Mouse (Mus musculus): ENCODE results near the gene Sirpa. TPM values are rescaled to one million over a fixed set of nuclear protein-coding genes. Genes with fewer than 3 reads are reported as not detected.

Sirpa gene
- total and polyA plus RNA-seq, 3 experiments = 28.3 to 29.4 (median 28.9) TPM

- Histone ChIP-seq H3K27me3 (ENCODE audit: control insufficient read depth, insufficient read depth, low read length) (no peaks in the 10 kb centered on the region), H3K4me1 (ENCODE audit: control insufficient read depth, insufficient read depth, low read length) (peaks cover 5% of the 10 kb centered on the region), H3K79me2 (replicated peaks; ENCODE audit: control insufficient read depth, insufficient read depth, low read length) (no peaks in the 10 kb centered on the region), H3K27ac (peak overlapping the region; percentile 66), H3K4me3 (no peak overlapping the region), H3K36me3 (ENCODE audit: control insufficient read depth, insufficient read depth, low read length) (no peaks in the 10 kb centered on the region), H3K9ac (ENCODE audit: low read depth, low read length) (no peak overlapping the region)
- WGBS = 23% methylated on average over 9 of the region's 9 CpGs
- peak; percentile 76 to 87 for DNase-seq
- intact Hi-C loops (cut with DNase I) = no loop called here
- 0 out of 2 replicates have a peak, but pooled peaks have one; percentile 41 for TF ChIP-seq POLR2A (IDR thresholded peaks at IDR 0.05; ENCODE audit: insufficient read depth, low read depth, low read length)
- no peak for TF ChIP-seq CTCF (IDR thresholded peaks at IDR 0.05)
These were observed 40.6 kb downstream of the Sirpa start for GRCm38 (mm10) chr2:129633077-129633732.

- peak in 1 of 2 experiments; percentile 3 for DNase-seq
- WGBS = 37% methylated on average over 3 of the region's 3 CpGs
- intact Hi-C loops (cut with DNase I) = no loop called here
These were observed 41.3 kb downstream of the Sirpa start for GRCm38 (mm10) chr2:129633982-129634381.

GRCm38 (mm10) chr2:129652616-129653015, 60.0 kb downstream of the Sirpa start:
- Histone ChIP-seq H3K4me1 (ENCODE audit: control insufficient read depth, insufficient read depth, low read length) (peaks cover 1% of the 10 kb centered on the region; the same call in 1 of the 2 replicates), H3K4me3 (no peak overlapping the region), H3K9ac (ENCODE audit: low read depth, low read length) (no peak overlapping the region), H3K27ac (no peak overlapping the region), H3K79me2 (replicated peaks; ENCODE audit: control insufficient read depth, insufficient read depth, low read length) (no peaks in the 10 kb centered on the region), H3K36me3 (ENCODE audit: control insufficient read depth, insufficient read depth, low read length) (no peaks in the 10 kb centered on the region), H3K27me3 (ENCODE audit: control insufficient read depth, insufficient read depth, low read length) (no peaks in the 10 kb centered on the region)
- TF ChIP-seq POLR2A (IDR thresholded peaks at IDR 0.05; ENCODE audit: insufficient read depth, low read depth, low read length) (no peak), EP300 (IDR thresholded peaks at IDR 0.05; ENCODE audit: insufficient read depth, low read depth, low read length) (no peak), CTCF (IDR thresholded peaks at IDR 0.05) (no peak)
- WGBS = 40% methylated on average over 4 of the region's 4 CpGs
- intact Hi-C loops (cut with DNase I) = no loop called here
- peak; percentile 28 to 40 for DNase-seq

More at GRCm38 (mm10) chr2:129633982-129634381, 41.3 kb downstream of the Sirpa start:
- H3K79me2 ChIP-seq (replicated peaks; ENCODE audit: control insufficient read depth, insufficient read depth, low read length) = no peaks in the 10 kb centered on the region
- H3K4me3 ChIP-seq = no peak overlapping the region
- peak overlapping the region; percentile 5 for H3K27ac ChIP-seq
- no peaks in the 10 kb centered on the region for H3K36me3 ChIP-seq (ENCODE audit: control insufficient read depth, insufficient read depth, low read length)
- TF ChIP-seq EP300 (IDR thresholded peaks at IDR 0.05; ENCODE audit: insufficient read depth, low read depth, low read length) = no peak
- TF ChIP-seq CTCF (IDR thresholded peaks at IDR 0.05) = no peak
- no peak for TF ChIP-seq POLR2A (IDR thresholded peaks at IDR 0.05; ENCODE audit: insufficient read depth, low read depth, low read length)
- no peaks in the 10 kb centered on the region for H3K27me3 ChIP-seq (ENCODE audit: control insufficient read depth, insufficient read depth, low read length)
- H3K9ac ChIP-seq (ENCODE audit: low read depth, low read length) = no peak overlapping the region
- H3K4me1 ChIP-seq (ENCODE audit: control insufficient read depth, insufficient read depth, low read length) = peaks cover 5% of the 10 kb centered on the region

- DNase-seq = no peak
- H3K27ac ChIP-seq = no peak overlapping the region
- no peak overlapping the region for H3K4me3 ChIP-seq
- no peak for TF ChIP-seq CTCF (IDR thresholded peaks at IDR 0.05)
- TF ChIP-seq EP300 (IDR thresholded peaks at IDR 0.05; ENCODE audit: insufficient read depth, low read depth, low read length) = no peak
- TF ChIP-seq POLR2A (IDR thresholded peaks at IDR 0.05; ENCODE audit: insufficient read depth, low read depth, low read length) = no peak
- H3K79me2 ChIP-seq (replicated peaks; ENCODE audit: control insufficient read depth, insufficient read depth, low read length) = no peaks in the 10 kb centered on the region
- H3K4me1 ChIP-seq (ENCODE audit: control insufficient read depth, insufficient read depth, low read length) = peaks cover 1% of the 10 kb centered on the region; the same call in 1 of the 2 replicates
- WGBS = 68% methylated on average over 2 of the region's 2 CpGs
- H3K36me3 ChIP-seq (ENCODE audit: control insufficient read depth, insufficient read depth, low read length) = no peaks in the 10 kb centered on the region
- no peak overlapping the region for H3K9ac ChIP-seq (ENCODE audit: low read depth, low read length)
- H3K27me3 ChIP-seq (ENCODE audit: control insufficient read depth, insufficient read depth, low read length) = no peaks in the 10 kb centered on the region
- intact Hi-C loops (cut with DNase I) = no loop called here
These were observed 61.0 kb downstream of the Sirpa start for GRCm38 (mm10) chr2:129653632-129654031.

- 79% methylated on average over 4 of the region's 4 CpGs for WGBS
- intact Hi-C loops (cut with DNase I) = no loop called here
- peak in 1 of 2 experiments; percentile 22 for DNase-seq
These were observed 61.8 kb downstream of the Sirpa start for GRCm38 (mm10) chr2:129654233-129654950.

GRCm38 (mm10) chr2:129655033-129655432, 62.4 kb downstream of the Sirpa start:
- intact Hi-C loops (cut with DNase I) = no loop called here
- no peaks in the 10 kb centered on the region for H3K36me3 ChIP-seq (ENCODE audit: control insufficient read depth, insufficient read depth, low read length)
- peaks cover 1% of the 10 kb centered on the region; the same call in 1 of the 2 replicates for H3K4me1 ChIP-seq (ENCODE audit: control insufficient read depth, insufficient read depth, low read length)
- no peak overlapping the region for H3K27ac ChIP-seq
- 95% methylated on average over 4 of the region's 4 CpGs for WGBS
- H3K4me3 ChIP-seq = no peak overlapping the region
- DNase-seq = no peak
- H3K79me2 ChIP-seq (replicated peaks; ENCODE audit: control insufficient read depth, insufficient read depth, low read length) = no peaks in the 10 kb centered on the region
- no peak overlapping the region for H3K9ac ChIP-seq (ENCODE audit: low read depth, low read length)
- H3K27me3 ChIP-seq (ENCODE audit: control insufficient read depth, insufficient read depth, low read length) = no peaks in the 10 kb centered on the region
- TF ChIP-seq CTCF (IDR thresholded peaks at IDR 0.05) (no peak), POLR2A (IDR thresholded peaks at IDR 0.05; ENCODE audit: insufficient read depth, low read depth, low read length) (no peak), EP300 (IDR thresholded peaks at IDR 0.05; ENCODE audit: insufficient read depth, low read depth, low read length) (no peak)

More at GRCm38 (mm10) chr2:129654233-129654950, 61.8 kb downstream of the Sirpa start:
- Histone ChIP-seq H3K27me3 (ENCODE audit: control insufficient read depth, insufficient read depth, low read length) (no peaks in the 10 kb centered on the region), H3K9ac (ENCODE audit: low read depth, low read length) (no peak overlapping the region), H3K36me3 (ENCODE audit: control insufficient read depth, insufficient read depth, low read length) (no peaks in the 10 kb centered on the region), H3K4me1 (ENCODE audit: control insufficient read depth, insufficient read depth, low read length) (peaks cover 1% of the 10 kb centered on the region; the same call in 1 of the 2 replicates), H3K79me2 (replicated peaks; ENCODE audit: control insufficient read depth, insufficient read depth, low read length) (no peaks in the 10 kb centered on the region), H3K4me3 (no peak overlapping the region), H3K27ac (no peak overlapping the region)
- no peak for TF ChIP-seq EP300 (IDR thresholded peaks at IDR 0.05; ENCODE audit: insufficient read depth, low read depth, low read length)
- TF ChIP-seq CTCF (IDR thresholded peaks at IDR 0.05) = no peak
- TF ChIP-seq POLR2A (IDR thresholded peaks at IDR 0.05; ENCODE audit: insufficient read depth, low read depth, low read length) = no peak

Data from heart, adult 2 months (tissue).